Mouse (Mus musculus): Measurements from ENCODE around the gene Ccdc134.

DNA sequence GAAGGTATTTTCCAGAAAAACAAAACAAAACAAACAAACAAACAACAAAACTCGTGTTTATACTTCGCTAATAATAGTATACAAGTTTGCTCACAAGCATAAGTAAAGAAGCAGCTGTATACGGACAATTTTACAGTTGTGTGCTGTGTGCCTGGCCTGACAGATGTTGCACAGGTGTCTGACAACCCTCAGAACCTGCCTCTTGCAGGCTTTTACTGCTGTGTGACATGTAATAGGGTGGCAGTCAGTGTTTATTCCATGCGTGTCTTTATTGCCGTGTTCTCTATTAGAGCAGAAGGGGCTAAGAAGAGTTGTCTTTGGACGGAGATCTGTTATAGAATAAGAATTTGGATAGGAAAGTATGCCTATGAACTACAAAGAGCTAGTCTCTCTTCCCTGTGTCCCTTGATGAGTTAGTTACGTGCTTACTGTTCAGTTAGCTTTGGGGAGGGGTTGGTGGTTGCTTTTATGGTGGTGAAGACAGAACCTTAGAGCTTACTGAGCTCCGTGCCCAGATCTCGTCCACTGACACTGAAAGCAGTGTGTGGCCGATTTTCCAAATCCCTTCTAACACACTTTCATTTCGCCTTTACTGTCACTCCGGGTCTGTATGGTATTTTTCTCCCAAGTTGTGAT lies 34.4 kb downstream of the Ccdc134 start:
- TF ChIP-seq CTCF (IDR thresholded peaks at IDR 0.05; ENCODE audit: extremely low read depth, insufficient read depth, low read length) (no peak), POLR2A (IDR thresholded peaks at IDR 0.05; ENCODE audit: extremely low read depth, insufficient read depth, low read length) (no peak)

Data from cortical plate, adult 2 months (tissue).